Mouse (Mus musculus) hindbrain, embryonic 11.5 days (tissue): ENCODE measurements around the gene Gabarap. TPM values are rescaled to one million over a fixed set of nuclear protein-coding genes. Genes with fewer than 3 reads are reported as not detected.

Experiments
- ATAC-seq: fragments of 200-750 bp; cut with Nextera tagmentation; 2 replicates; pipeline ENCODE4 v1.8.0; 2017; ENCODE audit warnings: mild to moderate bottlenecking, moderate TSS enrichment, moderate library complexity; ENCODE audit not compliant: low FRiP score
- DNase-seq: peaks from one replicate; pipeline ENCODE4 v3.0.0-alpha.2; 2015; ENCODE audit warnings: low spot score
- H3K27ac ChIP-seq: fragments of 300-500 bp; sonication (generic); 2 replicates; pipeline ENCODE4 v1.5.1; 2014; ENCODE audit warnings: mild to moderate bottlenecking, low read depth, low read length
- H3K27me3 ChIP-seq: fragments of 300-500 bp; sonication (generic); 2 replicates; pipeline ENCODE4 v1.6.1; 2014; ENCODE audit warnings: mild to moderate bottlenecking, low read length, moderate library complexity, mixed read lengths; ENCODE audit not compliant: control insufficient read depth, insufficient read depth
- H3K36me3 ChIP-seq: fragments of 300-500 bp; sonication (generic); 2 replicates; pipeline ENCODE4 v1.6.1; 2014; ENCODE audit warnings: mild to moderate bottlenecking, low read length, moderate library complexity, mixed read lengths; ENCODE audit not compliant: control insufficient read depth, insufficient read depth
- H3K4me1 ChIP-seq: fragments of 300-500 bp; sonication (generic); replicated peaks from 2 replicates; pipeline ENCODE4 v1.6.1; 2014; ENCODE audit warnings: low read length, mixed read lengths; ENCODE audit not compliant: control insufficient read depth, insufficient read depth
- H3K4me2 ChIP-seq: fragments of 300-500 bp; sonication (generic); replicated peaks from 2 replicates; pipeline ENCODE4 v1.6.1; 2014; ENCODE audit warnings: mild to moderate bottlenecking, low read depth, low read length
- H3K4me3 ChIP-seq: fragments of 300-500 bp; sonication (generic); 2 replicates; pipeline ENCODE4 v1.5.1; 2014; ENCODE audit warnings: low read depth, low read length
- H3K9ac ChIP-seq: fragments of 300-500 bp; sonication (generic); 2 replicates; pipeline ENCODE4 v1.6.1; 2014; ENCODE audit warnings: low read depth, low read length
- H3K9me3 ChIP-seq: fragments of 300-500 bp; sonication (generic); 2 replicates; pipeline ENCODE4 v1.6.1; 2016; ENCODE audit warnings: low read length; ENCODE audit not compliant: control insufficient read depth
- WGBS: fragments of 180-500 bp; shearing (Covaris S2); extraction: QIAGEN DNeasy Blood & Tissue Kit; methylation state at CpG from one replicate; pipeline ENCODE4 v1.1.7; 2014; 5-methylcytosine and 5-hydroxymethylcytosine counted together
- polyA plus RNA-seq: library from polyadenylated mRNA; unstranded; fragments of >200 nt; fragmentation: Nextera tagmentation; extraction: Ambion mirVana; gene quantifications from 2 replicates; pipeline ENCODE4 v1.2.1, GENCODE M21; 2014

Gabarap gene
- polyA plus RNA-seq, 1 experiment from 2014 or later, result 643 TPM

GRCm38 (mm10) chr11:69999666-70000065 is 8.7 kb downstream of the Gabarap start:
- peaks cover 8% of the 10 kb centered on the region; the same call in 1 of the 2 replicates for H3K4me1 ChIP-seq
- no peak for ATAC-seq
- peaks cover 11% of the 10 kb centered on the region for H3K36me3 ChIP-seq
- H3K9ac ChIP-seq, result no peak overlapping the region
- H3K27me3 ChIP-seq, result no peaks in the 10 kb centered on the region
- no peaks in the 10 kb centered on the region for H3K9me3 ChIP-seq
- H3K27ac ChIP-seq, result peak overlapping the region; percentile 25; the same call in 1 of the 2 replicates
- whole genome bisulfite sequencing, result 85% methylated on average over 8 of the region's 8 CpGs
- H3K4me2 ChIP-seq, result no peak overlapping the region
- no peak overlapping the region for H3K4me3 ChIP-seq
- no peak for DNase-seq

GRCm38 (mm10) chr11:70000396-70000898 is 9.5 kb downstream of the Gabarap start, which contains the start of gene Dvl2:
Gene Dvl2 (plus strand): TSS chr11:70000595.
- H3K9me3 ChIP-seq, result no peaks in the 10 kb centered on the region
- H3K4me1 ChIP-seq, result peaks cover 8% of the 10 kb centered on the region; the same call in 1 of the 2 replicates
- peak within 1 kb of the TSS; percentile 78 for H3K4me3 ChIP-seq
- peak within 1 kb of the TSS; percentile 77 for H3K4me2 ChIP-seq
- H3K27me3 ChIP-seq, result no peaks in the 10 kb centered on the region
- DNase-seq (peak; percentile 95), ATAC-seq (peak; percentile 65)
- 1% methylated on average over 48 of the region's 48 CpGs for WGBS
- H3K27ac ChIP-seq, result peak within 1 kb of the TSS; percentile 95
- H3K36me3 ChIP-seq, result peaks cover 11% of the 10 kb centered on the region
- peak within 1 kb of the TSS; percentile 83 for H3K9ac ChIP-seq

GRCm38 (mm10) chr11:70001159-70001558 is 10.2 kb downstream of the Gabarap start:
- Histone ChIP-seq H3K36me3 (peaks cover 15% of the 10 kb centered on the region), H3K9ac (peak overlapping the region; percentile 83), H3K4me2 (peak overlapping the region; percentile 77), H3K9me3 (no peaks in the 10 kb centered on the region), H3K27me3 (no peaks in the 10 kb centered on the region), H3K27ac (peak overlapping the region; percentile 95; the same call in 1 of the 2 replicates), H3K4me1 (peaks cover 8% of the 10 kb centered on the region; the same call in 1 of the 2 replicates), H3K4me3 (peak overlapping the region; percentile 78)
- ATAC-seq (no peak), DNase-seq (no peak)
- 11% methylated on average over 8 of the region's 8 CpGs for WGBS

GRCm38 (mm10) chr11:70001865-70002264 is 10.9 kb downstream of the Gabarap start:
- no peak overlapping the region for H3K27ac ChIP-seq
- H3K9ac ChIP-seq, result no peak overlapping the region; the same call in 1 of the 2 replicates
- H3K4me1 ChIP-seq, result peaks cover 8% of the 10 kb centered on the region; the same call in 1 of the 2 replicates
- no peaks in the 10 kb centered on the region for H3K9me3 ChIP-seq
- H3K4me2 ChIP-seq, result peak overlapping the region; percentile 77
- DNase-seq, result peak; percentile 63
- no peak for ATAC-seq
- peaks cover 21% of the 10 kb centered on the region for H3K36me3 ChIP-seq
- peak overlapping the region; percentile 78 for H3K4me3 ChIP-seq
- H3K27me3 ChIP-seq, result no peaks in the 10 kb centered on the region

- H3K4me2 ChIP-seq, result peak overlapping the region; percentile 77; the same call in 1 of the 2 replicates
- no peak overlapping the region for H3K27ac ChIP-seq
- ATAC-seq, result no peak
- H3K4me1 ChIP-seq, result peaks cover 8% of the 10 kb centered on the region; the same call in 1 of the 2 replicates
- peaks cover 23% of the 10 kb centered on the region for H3K36me3 ChIP-seq
- no peaks in the 10 kb centered on the region for H3K27me3 ChIP-seq
- no peak overlapping the region for H3K9ac ChIP-seq
- peak overlapping the region; percentile 78; the same call in 1 of the 2 replicates for H3K4me3 ChIP-seq
- no peaks in the 10 kb centered on the region for H3K9me3 ChIP-seq
- WGBS, result 90% methylated on average over 2 of the region's 2 CpGs
- no peak for DNase-seq
Observed at GRCm38 (mm10) chr11:70002471-70002870, 11.5 kb downstream of the Gabarap start.

GRCm38 (mm10) chr11:70005521-70005920 is 14.6 kb downstream of the Gabarap start:
- WGBS, result 69% methylated on average over 5 of the region's 5 CpGs
- DNase-seq, result no peak
- peaks cover 20% of the 10 kb centered on the region for H3K36me3 ChIP-seq

GRCm38 (mm10) chr11:70010033-70010432 is 19.1 kb downstream of the Gabarap start:
- no peak overlapping the region for H3K9ac ChIP-seq
- DNase-seq (no peak), ATAC-seq (no peak)
- H3K4me1 ChIP-seq, result peaks cover 4% of the 10 kb centered on the region; the same call in 1 of the 2 replicates
- H3K27ac ChIP-seq, result no peak overlapping the region
- H3K4me2 ChIP-seq, result no peak overlapping the region
- WGBS, result 90% methylated on average over 6 of the region's 6 CpGs
- H3K36me3 ChIP-seq, result peaks cover 30% of the 10 kb centered on the region
- H3K27me3 ChIP-seq, result no peaks in the 10 kb centered on the region
- no peaks in the 10 kb centered on the region for H3K9me3 ChIP-seq
- no peak overlapping the region for H3K4me3 ChIP-seq

More at GRCm38 (mm10) chr11:70005521-70005920, 14.6 kb downstream of the Gabarap start:
- H3K9me3 ChIP-seq, result no peaks in the 10 kb centered on the region
- 0 out of 2 replicates have a peak, but pooled peaks cover 4% of the 10 kb centered on the region for H3K4me1 ChIP-seq
- H3K4me2 ChIP-seq, result no peak overlapping the region
- H3K27ac ChIP-seq, result no peak overlapping the region
- no peaks in the 10 kb centered on the region for H3K27me3 ChIP-seq
- no peak overlapping the region for H3K4me3 ChIP-seq
- H3K9ac ChIP-seq, result no peak overlapping the region
- no peak for ATAC-seq

GRCm38 (mm10) chr11:70010548-70010947 is 19.6 kb downstream of the Gabarap start:
- 91% methylated on average over 12 of the region's 12 CpGs for WGBS
- no peaks in the 10 kb centered on the region for H3K9me3 ChIP-seq
- no peak overlapping the region for H3K4me3 ChIP-seq
- no peaks in the 10 kb centered on the region for H3K27me3 ChIP-seq
- peaks cover 30% of the 10 kb centered on the region for H3K36me3 ChIP-seq
- no peak overlapping the region for H3K4me2 ChIP-seq
- H3K27ac ChIP-seq, result no peak overlapping the region
- DNase-seq, result no peak
- ATAC-seq, result no peak
- peaks cover 4% of the 10 kb centered on the region; the same call in 1 of the 2 replicates for H3K4me1 ChIP-seq
- no peak overlapping the region for H3K9ac ChIP-seq

GRCm38 (mm10) chr11:70010961-70011360 is 20.0 kb downstream of the Gabarap start:
- H3K4me2 ChIP-seq, result no peak overlapping the region
- no peak overlapping the region for H3K4me3 ChIP-seq
- H3K27me3 ChIP-seq, result no peaks in the 10 kb centered on the region
- no peak for DNase-seq
- H3K4me1 ChIP-seq, result peaks cover 4% of the 10 kb centered on the region; the same call in 1 of the 2 replicates
- H3K36me3 ChIP-seq, result peaks cover 28% of the 10 kb centered on the region
- no peak overlapping the region for H3K27ac ChIP-seq
- no peak for ATAC-seq
- WGBS, result 82% methylated on average over 10 of the region's 10 CpGs
- H3K9me3 ChIP-seq, result no peaks in the 10 kb centered on the region
- no peak overlapping the region for H3K9ac ChIP-seq
